Mouse (Mus musculus): ENCODE measurements around the gene BC030867.

DNA sequence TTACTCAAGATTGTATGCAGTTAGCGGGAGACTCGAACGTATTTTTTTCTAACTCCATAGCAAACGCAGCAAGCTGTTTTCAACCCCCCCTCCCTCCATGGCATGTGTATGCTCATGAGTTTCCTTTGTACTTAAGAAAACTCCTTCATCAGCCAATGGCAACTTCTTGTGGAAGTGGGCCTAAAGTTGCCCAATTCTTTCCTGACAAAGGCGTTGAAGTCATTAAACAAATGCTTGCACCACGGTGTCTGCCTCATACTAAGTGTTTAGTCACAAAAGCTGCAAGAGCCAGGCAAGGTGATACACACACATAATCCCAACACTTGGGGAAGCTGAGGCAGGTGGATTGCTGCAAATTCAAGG is 2.4 kb upstream of the BC030867 start:
- TF ChIP-seq POLR2A (IDR thresholded peaks at IDR 0.05; ENCODE audit: control insufficient read depth, low read depth, low read length) (no peak), CTCF (IDR thresholded peaks at IDR 0.05; ENCODE audit: control insufficient read depth, insufficient read depth, insufficient replicate concordance, low read depth, low read length) (no peak)

All from testis, adult 2 months (tissue).